Mouse (Mus musculus) left cerebral cortex, postnatal 36 days (tissue): Measurements from ENCODE around the gene Ighmbp2. TPM values are rescaled to one million over a fixed set of nuclear protein-coding genes. Genes with fewer than 3 reads are reported as not detected.
"Not testable (repeated sequence)": the region's sequence is repeated elsewhere in the genome, so short reads cannot be mapped to it uniquely, and the experiment has no call there.

ENCODE experiments used
- DNase-seq, 2 experiments: peaks; one replicate each; pipeline ENCODE4 v3.0.0; 2021 to 2022; ENCODE audit warnings: low spot score in 2 of 2, mixed read lengths in 1 of 2
- intact Hi-C: fragments of 180-260 bp; cut with DNase I; formaldehyde crosslinking; loops from one replicate; pipeline ENCODE4 v1.15.1; 2025
- total RNA-seq, 2 experiments: library from RNA; stranded (reverse); gene quantifications; 2 replicates each; pipeline ENCODE4 v1.2.3; 2021

Ighmbp2 gene
- total RNA-seq, 2 experiments from 2014 or later = 10.7 TPM

DNA sequence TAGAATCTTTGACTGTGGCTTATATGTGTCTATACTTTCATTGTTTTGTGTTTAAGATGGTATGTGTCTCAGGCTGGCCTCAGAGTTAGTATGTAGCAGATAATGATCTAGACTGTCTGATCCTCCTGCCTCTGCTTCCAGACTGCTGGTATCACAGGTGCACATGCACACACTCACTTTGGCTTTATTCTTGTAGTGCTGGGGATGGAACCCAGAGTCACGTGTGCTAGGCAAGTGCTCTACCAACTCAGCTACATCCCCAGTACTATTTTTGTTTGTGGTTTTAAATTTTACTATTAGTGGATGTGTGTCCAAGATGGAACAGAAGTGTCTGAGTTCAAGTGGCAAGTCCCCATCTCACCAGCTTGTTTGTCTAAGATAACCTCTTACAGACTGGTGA is 10.2 kb upstream of the Ighmbp2 start:
- intact Hi-C loops = loop anchor here (5.0 kb wide), 1 partner anchor 159 kb away; no protein-coding TSS in a partner anchor
- no peak for DNase-seq

DNA sequence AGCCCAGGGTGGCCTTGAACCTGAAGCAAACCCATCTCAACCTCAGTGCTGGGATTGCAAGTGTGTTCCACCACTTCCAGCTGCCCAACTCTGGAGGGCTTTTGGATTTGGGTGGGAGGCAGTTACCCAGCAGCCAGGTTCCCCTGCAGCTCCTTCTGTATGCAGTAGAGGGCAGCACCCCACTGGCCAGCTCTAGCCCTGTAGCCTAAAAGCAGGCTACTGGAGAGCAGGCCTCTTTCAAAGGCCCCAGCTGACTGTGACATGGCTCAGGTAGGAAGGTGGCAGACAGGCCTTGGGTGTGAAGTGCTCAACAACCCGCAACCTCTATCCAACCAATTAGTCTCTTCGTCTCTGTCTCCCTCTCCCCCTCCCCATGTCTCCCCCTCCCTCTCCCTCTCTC is 9.2 kb upstream of the Ighmbp2 start:
- peak; percentile 43 to 54 for DNase-seq
- intact Hi-C loops = loop anchor here (5.0 kb wide), 1 partner anchor 160 kb away; no protein-coding TSS in a partner anchor

- intact Hi-C loops = no loop called here
- no peak for DNase-seq
These were observed 6.2 kb upstream of the Ighmbp2 start for GRCm38 (mm10) chr19:3289006-3289405.

- no peak for DNase-seq
- intact Hi-C loops = no loop called here
These were observed 931 bp downstream of the Ighmbp2 start for GRCm38 (mm10) chr19:3281886-3282285.

- no peak for DNase-seq
- intact Hi-C loops = no loop called here
These were observed 7.0 kb downstream of the Ighmbp2 start for GRCm38 (mm10) chr19:3275744-3276365.

- intact Hi-C loops = no loop called here
- no peak for DNase-seq
These were observed 9.5 kb downstream of the Ighmbp2 start for GRCm38 (mm10) chr19:3273331-3273730.

GRCm38 (mm10) chr19:3271366-3271765 is 11.5 kb downstream of the Ighmbp2 start:
- intact Hi-C loops = no loop called here
- DNase-seq = no peak

GRCm38 (mm10) chr19:3269803-3270202 is 13.0 kb downstream of the Ighmbp2 start:
- intact Hi-C loops = no loop called here
- no peak for DNase-seq

GRCm38 (mm10) chr19:3269279-3269678 is 13.5 kb downstream of the Ighmbp2 start:
- no peak for DNase-seq
- intact Hi-C loops = no loop called here

DNA sequence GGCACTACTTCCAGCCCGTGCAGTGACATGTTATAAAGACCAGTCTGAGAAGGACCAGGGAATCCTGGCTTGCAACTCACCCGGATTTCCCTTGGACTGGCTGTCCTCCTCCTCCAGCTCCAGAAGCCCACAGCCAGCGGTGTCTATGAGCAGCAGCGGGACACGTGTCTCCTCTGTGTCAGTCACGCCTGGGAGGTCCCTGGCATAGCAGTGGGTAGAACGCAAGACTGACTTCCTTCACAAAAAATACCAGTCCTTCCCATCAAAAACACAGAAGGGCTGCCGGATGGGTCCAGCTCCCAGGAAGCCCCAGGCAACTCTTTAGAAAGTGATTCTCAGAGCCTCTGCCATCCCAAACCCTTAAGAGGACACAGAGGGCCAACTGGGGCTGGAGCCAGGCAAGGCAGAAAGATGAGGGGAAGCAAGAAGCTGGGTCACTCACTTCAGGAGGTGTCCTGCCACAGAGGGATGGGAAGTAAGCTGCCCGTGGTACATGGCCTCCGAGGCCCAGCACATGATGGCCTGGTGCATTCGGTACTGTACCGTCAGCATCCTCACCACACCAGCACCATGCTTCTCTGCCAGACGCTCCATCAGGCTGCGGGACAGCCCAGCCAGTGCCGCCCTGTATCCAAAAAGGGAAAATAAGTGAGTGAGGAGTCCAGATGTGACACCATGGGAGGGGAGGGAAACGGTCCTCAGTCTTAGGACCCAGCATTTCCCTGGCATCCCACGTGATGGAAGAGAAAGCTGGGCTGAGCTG is 14.4 kb downstream of the Ighmbp2 start:
- intact Hi-C loops = no loop called here
- peak in 1 of 2 experiments; percentile 2 for DNase-seq

DNA sequence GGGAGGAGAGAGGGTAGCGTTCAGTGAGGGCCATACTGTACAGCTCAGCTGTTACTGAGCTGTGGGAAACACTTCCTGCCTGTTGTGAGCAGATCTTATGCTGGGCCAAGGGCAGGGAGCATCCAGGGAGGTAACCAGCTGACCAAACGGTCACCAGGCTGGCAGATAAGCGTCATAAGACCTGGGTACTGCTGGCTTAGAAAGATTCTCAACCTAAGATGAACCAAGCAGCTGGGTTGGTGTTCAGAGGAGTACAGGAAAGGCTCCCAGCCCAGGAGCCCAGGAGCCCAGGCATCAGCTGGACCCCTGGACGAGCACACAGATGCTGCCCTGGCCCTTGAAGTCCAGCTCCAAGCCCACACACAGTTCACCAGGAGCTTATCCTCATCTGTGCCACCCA is 15.5 kb downstream of the Ighmbp2 start:
- intact Hi-C loops = no loop called here
- peak in 1 of 2 experiments; percentile 2 for DNase-seq

DNA sequence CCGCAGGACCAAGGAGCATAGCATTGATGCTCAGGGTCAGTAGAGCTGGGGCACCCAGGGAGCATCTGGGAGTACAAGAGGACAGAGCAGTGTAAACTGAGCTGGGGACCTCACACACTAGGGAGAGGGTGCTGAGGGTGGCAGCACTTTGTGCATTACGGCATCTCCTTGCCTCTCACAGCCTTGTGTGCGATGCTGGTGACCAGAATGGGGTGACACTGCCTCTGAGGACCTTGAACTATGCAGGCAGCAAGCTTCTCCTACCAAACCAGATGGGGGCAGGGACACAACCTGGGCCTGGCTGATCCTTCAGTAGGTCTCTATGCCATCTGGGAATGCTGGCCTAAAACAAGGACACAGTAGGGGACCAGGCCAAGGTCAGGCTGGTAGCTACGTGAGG is 16.1 kb downstream of the Ighmbp2 start:
- intact Hi-C loops = no loop called here
- no peak for DNase-seq

DNA sequence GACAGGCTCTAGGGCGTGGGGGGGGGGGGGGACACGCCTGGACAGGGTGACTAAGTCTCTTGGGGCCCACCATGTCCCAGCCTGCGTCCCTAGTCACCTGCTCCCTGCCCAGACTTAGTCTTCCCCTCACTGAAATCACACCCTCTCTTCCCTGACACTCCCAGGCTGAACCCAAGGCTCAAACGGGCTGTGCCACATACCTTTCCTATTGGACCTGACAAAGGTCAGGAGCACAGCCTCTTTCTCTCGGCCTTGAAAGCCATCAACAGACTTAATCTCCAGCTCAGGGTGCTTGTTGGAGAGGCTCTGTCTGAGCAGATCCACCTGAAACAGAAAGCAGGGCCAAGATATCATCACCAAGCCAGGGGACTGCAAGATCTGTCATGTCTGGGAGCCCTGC is 16.7 kb downstream of the Ighmbp2 start:
- no peak for DNase-seq
- intact Hi-C loops = no loop called here

- DNase-seq = peak in 1 of 2 experiments; percentile 2
- intact Hi-C loops = no loop called here
These were observed 17.6 kb downstream of the Ighmbp2 start for GRCm38 (mm10) chr19:3265180-3265579.

GRCm38 (mm10) chr19:3264348-3264747 is 18.5 kb downstream of the Ighmbp2 start:
- DNase-seq = peak in 1 of 2 experiments; percentile 1
- intact Hi-C loops = no loop called here

- DNase-seq = no peak
- intact Hi-C loops = no loop called here
These were observed 20.9 kb downstream of the Ighmbp2 start for GRCm38 (mm10) chr19:3261764-3262525.

DNA sequence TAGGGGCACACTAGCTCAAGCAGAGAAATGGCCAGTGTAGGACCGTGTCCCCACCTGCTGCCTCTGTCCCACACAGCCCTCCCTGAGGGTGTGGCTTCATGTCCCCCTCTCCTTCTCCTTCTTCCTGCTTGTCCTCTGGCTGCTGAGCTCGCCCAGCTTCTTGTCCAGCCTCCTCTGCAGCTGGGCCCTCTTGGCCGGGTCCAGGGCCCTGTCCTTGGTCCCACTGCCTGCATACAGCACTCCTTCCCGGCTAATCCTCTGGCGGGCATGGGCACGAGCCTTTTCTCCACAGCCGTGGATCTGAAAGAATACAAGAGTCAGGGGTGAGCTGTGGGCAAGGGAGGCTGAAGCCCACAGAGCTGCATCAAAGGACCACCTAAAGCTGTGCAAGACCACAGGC is 21.5 kb downstream of the Ighmbp2 start:
- DNase-seq = no peak
- intact Hi-C loops = no loop called here

GRCm38 (mm10) chr19:3260591-3260990 is 22.2 kb downstream of the Ighmbp2 start:
- intact Hi-C loops = no loop called here
- DNase-seq = no peak

DNA sequence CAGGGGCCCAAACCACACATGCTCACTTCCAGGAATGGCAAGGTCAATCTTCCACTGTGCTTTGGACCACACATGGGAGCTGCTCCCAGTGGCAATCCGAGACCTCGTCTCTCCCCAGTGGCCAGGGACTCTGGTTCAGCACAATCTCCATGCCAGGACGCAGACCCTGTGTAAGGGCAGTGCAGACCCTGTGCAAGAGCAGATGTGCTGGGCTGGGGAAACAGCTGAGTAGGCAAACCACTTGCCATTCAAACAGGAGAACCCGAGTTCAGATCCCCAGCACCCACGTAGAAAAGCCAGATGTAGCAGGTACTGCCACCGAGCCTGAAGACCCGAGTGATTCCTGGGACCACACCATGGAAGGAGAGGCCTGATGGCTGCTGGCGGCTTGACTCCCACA is 22.8 kb downstream of the Ighmbp2 start:
- no peak for DNase-seq
- intact Hi-C loops = no loop called here

DNA sequence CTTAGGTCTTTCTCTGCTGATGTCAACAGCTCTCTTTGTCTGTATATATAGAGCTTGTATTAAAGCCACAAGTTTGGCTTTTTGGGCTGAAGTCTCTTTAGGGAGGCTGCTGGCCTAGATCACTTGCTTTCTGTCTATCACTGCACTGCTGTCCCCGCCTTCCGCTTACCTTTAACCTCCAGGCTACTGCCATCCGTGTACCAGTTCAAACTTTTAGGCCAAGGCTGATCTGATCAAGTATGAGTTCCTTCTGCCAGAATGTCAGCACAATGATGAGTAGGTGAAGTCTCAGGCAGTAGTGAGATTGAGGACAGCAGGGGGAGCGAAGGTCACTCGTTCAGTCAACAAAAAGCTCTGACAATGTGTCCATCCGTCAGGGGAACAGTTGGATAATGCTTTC is 57.6 kb downstream of the Ighmbp2 start:
- intact Hi-C loops, DNase-seq: not testable (repeated sequence)
